Mouse (Mus musculus) adrenal gland, adult 2 months (tissue): ENCODE measurements at regions not wholly inside any gene's neighbourhood (a gene's known extent, or its start where the extent isn't known, plus 50 kb on each side); places are given as distances from the start of the nearest gene placed in this dataset.
A peak's percentile ranks its signal among the peaks of the same experiment; 100 is the strongest.

Source experiments
- DNase-seq: peaks from one replicate; pipeline ENCODE4 v3.0.0; 2021

- DNase-seq = no peak
Observed at GRCm38 (mm10) chr13:48717036-48717435, 54.2 kb downstream of the Barx1 start.

- DNase-seq = no peak
Observed at GRCm38 (mm10) chr13:48717451-48717850, 54.7 kb downstream of the Barx1 start.

GRCm38 (mm10) chr13:48723676-48724075 is 60.9 kb downstream of the Barx1 start:
- DNase-seq = no peak

DNA sequence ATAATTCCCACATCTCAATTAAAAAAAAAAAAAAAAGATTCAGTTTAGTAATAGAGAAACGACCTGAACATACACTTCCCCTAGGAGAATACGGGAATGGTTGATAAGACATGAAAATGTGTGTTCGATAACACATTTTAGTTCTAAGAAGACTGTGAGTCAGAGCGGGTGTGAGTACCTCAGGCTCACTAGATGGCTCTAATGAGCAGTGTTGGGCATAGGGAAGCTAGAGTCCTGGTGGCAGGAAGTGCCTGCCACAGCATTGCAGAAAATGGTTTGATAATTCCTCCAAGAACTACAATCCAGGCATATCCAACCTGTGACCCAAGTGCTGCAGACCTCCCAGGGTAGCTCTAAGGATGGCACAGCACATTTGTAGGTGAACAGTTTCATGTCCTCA is 63.6 kb downstream of the Barx1 start:
- DNase-seq = no peak

DNA sequence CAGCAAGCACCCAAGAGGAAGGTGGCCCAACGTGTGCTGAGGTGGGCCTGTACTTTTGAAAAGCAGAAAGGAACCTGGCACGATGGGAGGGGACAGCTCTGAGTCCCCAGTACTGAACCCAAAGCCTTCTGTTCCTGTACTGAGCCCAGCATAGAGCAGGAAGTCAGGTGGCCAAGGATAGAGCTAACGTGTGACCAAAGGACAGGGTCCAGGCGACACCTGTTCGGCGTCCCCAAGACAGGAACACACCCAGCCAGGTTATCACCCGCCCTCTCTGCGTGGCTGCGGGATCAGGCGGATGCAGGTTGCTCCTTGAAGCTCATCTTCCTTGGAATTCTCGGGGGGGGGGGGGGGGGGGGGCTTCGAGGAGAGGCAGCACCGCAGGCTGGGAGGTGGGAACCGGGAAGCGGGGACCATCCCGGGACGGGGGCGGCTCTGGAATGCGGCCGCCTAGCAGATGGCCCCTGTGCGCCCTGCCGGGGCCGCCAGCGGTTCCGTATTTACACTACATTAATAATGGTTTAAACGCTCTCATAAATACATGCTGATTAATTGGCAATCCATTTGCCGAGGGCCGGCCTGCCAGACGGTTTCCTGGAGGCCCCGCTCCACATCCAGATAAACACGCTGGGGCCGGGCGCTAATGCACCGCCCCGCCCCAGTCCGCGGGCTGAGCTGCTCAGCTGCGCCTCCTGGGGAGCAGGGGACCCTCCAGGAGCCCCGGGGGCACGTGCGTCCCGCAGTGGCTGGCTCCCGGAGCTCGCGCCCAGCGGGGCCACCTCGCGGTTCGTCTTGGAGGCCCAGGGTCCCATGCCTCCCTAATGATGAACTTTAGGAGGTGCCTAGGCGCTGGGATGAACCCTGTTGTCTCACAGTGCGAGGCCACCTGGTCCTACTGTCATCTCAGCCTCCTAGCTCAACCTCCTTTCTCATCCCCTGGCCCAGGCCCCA is 68.5 kb downstream of the Barx1 start:
- peak; percentile 3 for DNase-seq

DNA sequence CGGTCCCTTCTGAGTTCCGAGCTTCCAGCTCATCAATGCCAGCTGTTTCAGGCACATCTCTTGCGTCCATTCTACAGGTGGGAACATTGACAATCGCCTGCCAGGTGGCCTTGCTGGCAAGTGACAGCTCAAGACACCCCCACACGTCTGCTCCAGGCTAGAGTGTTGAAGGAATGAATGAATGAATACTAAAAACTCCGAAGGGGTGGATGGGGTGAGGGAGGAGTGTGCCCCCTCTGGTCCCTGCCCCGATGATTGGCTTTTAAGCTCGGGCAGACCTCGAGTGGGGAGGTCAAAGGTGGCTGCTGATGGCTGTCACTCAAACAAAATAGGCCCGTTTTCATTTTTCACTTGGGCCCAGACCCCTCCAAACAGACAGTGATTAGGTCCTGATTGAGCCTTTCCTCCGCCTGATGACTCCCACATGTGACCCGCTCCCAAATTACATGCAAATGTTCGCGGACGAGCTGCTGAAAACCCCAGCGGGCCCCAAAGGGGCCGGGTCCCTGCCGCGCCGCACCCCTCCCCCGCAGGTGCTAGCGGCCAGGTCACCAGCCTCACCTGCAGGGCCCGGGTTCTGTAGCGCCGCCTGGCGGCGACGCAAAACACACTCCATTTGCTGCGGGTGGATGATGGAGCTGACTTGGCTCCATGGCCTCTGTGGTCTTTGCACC is 69.5 kb downstream of the Barx1 start:
- DNase-seq = peak; percentile 29

DNA sequence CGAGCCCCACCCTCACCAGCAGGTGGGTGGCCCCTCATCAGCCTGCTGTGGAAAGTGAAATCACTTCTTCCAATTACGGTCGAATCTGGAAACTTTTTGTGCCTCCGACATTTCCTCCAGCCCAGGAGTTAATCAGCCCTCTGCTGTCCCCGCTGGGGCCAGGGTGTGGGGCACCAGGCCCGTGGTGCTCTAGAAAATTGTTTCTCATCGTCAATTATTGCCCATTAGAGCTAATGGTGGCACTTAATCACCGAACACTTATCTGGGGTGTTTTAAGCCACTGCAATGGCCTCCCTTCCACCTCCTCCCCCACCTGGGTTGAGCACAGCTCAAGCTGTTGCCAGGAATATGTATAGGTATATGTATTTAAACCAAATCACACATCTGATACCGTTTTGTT is 72.2 kb downstream of the Barx1 start:
- DNase-seq = no peak

- DNase-seq = no peak
Observed at GRCm38 (mm10) chr13:48745566-48745965, 82.8 kb downstream of the Barx1 start.

- DNase-seq = no peak
Observed at GRCm38 (mm10) chr13:48746301-48746700, 83.5 kb downstream of the Barx1 start.
